Mouse (Mus musculus) lung, adult 2 months (tissue): Measurements from ENCODE around the gene Ano10.

Experiments used
- CTCF ChIP-seq: fragments of 200-500 bp; IDR thresholded peaks from 2 replicates; pipeline ENCODE4 v1.5.1; 2011; ENCODE audit warnings: mild to moderate bottlenecking, low read length, control low read depth; ENCODE audit not compliant: insufficient read depth
- POLR2A ChIP-seq: fragments of 200-500 bp; IDR thresholded peaks from 2 replicates; pipeline ENCODE4 v1.6.1; 2011; ENCODE audit warnings: low read depth, mild to moderate bottlenecking, control low read depth, low read length, borderline replicate concordance; ENCODE audit errors: extremely low read depth

DNA sequence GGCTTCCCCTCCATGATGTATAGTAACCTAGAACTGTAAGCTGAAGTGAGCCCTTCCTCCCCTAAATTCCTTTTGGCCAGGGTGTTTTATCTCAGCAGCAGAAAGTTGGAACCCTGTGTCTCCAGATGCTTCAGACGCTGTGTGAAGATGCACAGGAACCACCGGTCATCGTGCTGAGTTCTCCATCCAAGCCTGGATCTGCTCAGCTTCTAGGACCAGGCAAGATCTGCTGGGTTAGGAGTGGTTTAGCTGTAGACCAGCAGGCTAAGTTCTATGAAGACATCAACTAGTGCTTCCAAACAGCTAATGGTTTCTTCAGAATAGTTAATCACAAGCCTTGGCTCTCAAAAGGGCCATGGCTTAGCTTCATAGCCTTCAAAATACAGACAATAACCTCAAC, 6.7 kb downstream of the Ano10 start:
- no peak for TF ChIP-seq CTCF
- TF ChIP-seq POLR2A = no peak
